Mouse (Mus musculus) C2C12 (cell line): ENCODE data around the gene Clpx.

Experiments
- CEBPB ChIP-seq: IDR thresholded peaks from one replicate; pipeline ENCODE4 v1.6.1; 2011; ENCODE audit warnings: low read depth, mild to moderate bottlenecking, control low read depth, moderate library complexity
- CTCF ChIP-seq: IDR thresholded peaks from one replicate; pipeline ENCODE4 v1.5.1; 2011; ENCODE audit not compliant: control insufficient read depth, insufficient read depth, insufficient read length
- FOSL1 ChIP-seq: IDR thresholded peaks from one replicate; pipeline ENCODE4 v1.8.0; 2011; ENCODE audit warnings: mild to moderate bottlenecking, low read length; ENCODE audit not compliant: poor library complexity, insufficient read depth, severe bottlenecking
- MAX ChIP-seq: IDR thresholded peaks from one replicate; pipeline ENCODE4 v1.6.1; 2011; ENCODE audit warnings: mild to moderate bottlenecking, control low read depth
- MYOD1 ChIP-seq: IDR thresholded peaks from one replicate; pipeline ENCODE4 v1.6.1; 2011; ENCODE audit warnings: low read depth; ENCODE audit not compliant: control insufficient read depth, insufficient read length
- MYOG ChIP-seq: IDR thresholded peaks from one replicate; pipeline ENCODE4 v1.6.1; 2011; ENCODE audit not compliant: control insufficient read depth, insufficient read length; ENCODE audit errors: extremely low read depth
- USF1 ChIP-seq: IDR thresholded peaks from one replicate; pipeline ENCODE4 v1.6.1; 2011; ENCODE audit warnings: low read depth, mild to moderate bottlenecking, control low read depth, moderate library complexity

DNA sequence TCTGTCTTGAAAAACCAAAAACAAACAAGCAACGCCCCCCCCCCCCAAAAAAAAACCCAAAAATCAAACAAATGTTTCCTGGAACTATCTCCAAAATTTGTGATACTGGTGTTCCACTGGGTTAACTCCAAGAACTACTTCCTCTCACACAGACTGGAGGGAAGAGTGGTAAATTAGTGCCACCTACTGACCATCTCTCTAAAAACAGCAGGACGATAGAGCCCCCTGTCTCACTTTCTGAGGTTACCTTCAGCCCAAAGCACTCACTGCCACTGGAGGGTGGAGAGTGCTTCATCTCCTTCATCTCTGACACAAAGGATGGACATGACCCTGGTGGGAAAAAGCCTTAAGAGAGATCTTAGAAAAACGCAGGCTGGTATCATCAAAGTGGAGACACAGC is 10.8 kb upstream of the Clpx start:
- peak; percentile 39 for TF ChIP-seq CTCF
- no peak for TF ChIP-seq MAX
- TF ChIP-seq USF1 = no peak
- no peak for TF ChIP-seq MYOD1
- TF ChIP-seq MYOG = no peak
- TF ChIP-seq FOSL1 = no peak
- no peak for TF ChIP-seq CEBPB
